Mouse (Mus musculus): ENCODE measurements at regions not wholly inside any gene's neighbourhood (a gene's known extent, or its start where the extent isn't known, plus 50 kb on each side); places are given as distances from the start of the nearest gene placed in this dataset.
A peak's percentile ranks its signal among the peaks of the same experiment; 100 is the strongest.

- DNase-seq = no peak
Observed at GRCm38 (mm10) chr3:153776738-153777137, 51.8 kb upstream of the St6galnac3 start.

- DNase-seq = no peak
Observed at GRCm38 (mm10) chr3:153778386-153778785, 53.4 kb upstream of the St6galnac3 start.

GRCm38 (mm10) chr3:153782467-153782866 lies 57.5 kb upstream of the St6galnac3 start:
- DNase-seq = no peak

- DNase-seq = no peak
Observed at GRCm38 (mm10) chr3:153783294-153783741, 58.3 kb upstream of the St6galnac3 start.

DNA sequence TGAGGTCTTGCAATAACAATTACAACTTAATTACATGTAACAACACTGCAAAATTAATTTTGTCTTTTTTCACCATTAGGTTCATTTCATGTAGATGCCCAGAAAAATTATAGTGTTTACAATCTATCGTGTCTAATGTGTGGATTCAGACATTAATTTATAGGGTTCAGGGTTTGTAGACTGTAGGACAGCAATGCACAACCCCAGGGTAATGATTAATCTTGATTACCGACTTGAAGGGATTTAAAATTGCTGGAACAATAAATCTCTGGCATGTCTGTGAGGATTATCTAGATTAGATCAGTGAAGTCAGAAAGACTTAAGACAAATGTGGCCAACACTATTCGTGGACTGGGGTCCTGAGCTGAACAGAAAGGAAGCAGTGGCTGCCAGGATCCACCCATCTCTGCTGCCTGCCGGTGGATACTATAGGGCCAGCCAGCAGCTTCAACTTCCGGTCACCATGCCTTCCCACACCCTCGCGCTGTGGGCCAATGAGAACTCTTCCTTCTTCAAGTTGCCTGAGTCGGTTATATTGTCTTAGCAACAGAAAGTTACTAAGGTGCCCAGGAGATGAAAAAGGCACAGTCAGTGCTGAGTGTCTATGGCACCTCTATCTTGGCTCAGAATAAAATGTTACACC lies 59.1 kb upstream of the St6galnac3 start:
- DNase-seq = peak; percentile 72

- DNase-seq = peak; percentile 65
Observed at GRCm38 (mm10) chr3:153790455-153790856, 53.6 kb upstream of the Asb17 start.

DNA sequence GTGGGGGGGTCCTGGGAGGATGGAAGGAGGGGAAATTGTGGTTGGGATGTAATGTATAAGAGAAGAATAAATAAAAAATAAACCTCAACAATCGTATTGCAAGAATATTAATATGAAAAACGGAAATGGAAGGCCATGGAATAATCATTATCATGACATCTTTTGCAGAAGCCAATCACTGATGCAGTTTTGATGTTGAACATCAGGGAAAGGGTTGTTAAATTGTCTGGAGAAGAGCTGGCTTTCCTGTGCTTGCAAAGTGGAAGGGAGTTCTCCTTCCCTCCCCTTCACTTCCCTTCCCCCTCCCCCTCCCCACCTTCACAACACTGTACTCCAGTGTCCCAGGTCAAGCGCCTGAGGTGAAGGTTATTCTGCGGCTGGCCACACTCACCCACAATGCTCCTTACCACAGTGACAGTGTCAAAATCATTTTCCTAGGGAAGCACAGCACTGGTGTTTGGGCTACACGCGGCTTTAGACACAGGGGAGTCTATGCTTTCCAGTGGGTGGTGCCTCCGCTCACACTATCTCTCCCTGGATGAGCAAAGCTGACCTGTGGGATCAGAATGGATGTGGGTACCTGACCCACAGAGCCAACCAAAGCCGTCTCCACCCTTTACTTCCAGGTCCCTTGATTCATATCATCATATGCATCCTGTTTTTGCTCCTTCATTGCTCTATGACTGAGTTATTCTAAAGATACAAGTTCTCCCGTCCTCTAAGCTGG lies 53.0 kb upstream of the Asb17 start:
- peak; percentile 73 for DNase-seq

- DNase-seq = peak; percentile 39
Observed at GRCm38 (mm10) chr3:153791610-153792363, 52.2 kb upstream of the Asb17 start.

- peak; percentile 63 for DNase-seq
Observed at GRCm38 (mm10) chr3:153792364-153792703, 51.7 kb upstream of the Asb17 start.

All from heart, adult 11 months (tissue).